Mouse (Mus musculus) gastrocnemius, postnatal 25 days (tissue): ENCODE measurements around the gene Add3. TPM values are rescaled to one million over a fixed set of nuclear protein-coding genes. Genes with fewer than 3 reads are reported as not detected.

Experiments
- DNase-seq: peaks from one replicate; pipeline ENCODE4 v3.0.0; 2022
- total RNA-seq, 2 experiments: library from RNA; stranded (reverse); gene quantifications; 1 replicate in 1 of 2; 2 replicates in 1 of 2; pipeline ENCODE4 v1.2.3; 2021

Gene Add3
- total RNA-seq, 2 experiments from 2014 or later: 21.4 to 24.3 TPM

DNA sequence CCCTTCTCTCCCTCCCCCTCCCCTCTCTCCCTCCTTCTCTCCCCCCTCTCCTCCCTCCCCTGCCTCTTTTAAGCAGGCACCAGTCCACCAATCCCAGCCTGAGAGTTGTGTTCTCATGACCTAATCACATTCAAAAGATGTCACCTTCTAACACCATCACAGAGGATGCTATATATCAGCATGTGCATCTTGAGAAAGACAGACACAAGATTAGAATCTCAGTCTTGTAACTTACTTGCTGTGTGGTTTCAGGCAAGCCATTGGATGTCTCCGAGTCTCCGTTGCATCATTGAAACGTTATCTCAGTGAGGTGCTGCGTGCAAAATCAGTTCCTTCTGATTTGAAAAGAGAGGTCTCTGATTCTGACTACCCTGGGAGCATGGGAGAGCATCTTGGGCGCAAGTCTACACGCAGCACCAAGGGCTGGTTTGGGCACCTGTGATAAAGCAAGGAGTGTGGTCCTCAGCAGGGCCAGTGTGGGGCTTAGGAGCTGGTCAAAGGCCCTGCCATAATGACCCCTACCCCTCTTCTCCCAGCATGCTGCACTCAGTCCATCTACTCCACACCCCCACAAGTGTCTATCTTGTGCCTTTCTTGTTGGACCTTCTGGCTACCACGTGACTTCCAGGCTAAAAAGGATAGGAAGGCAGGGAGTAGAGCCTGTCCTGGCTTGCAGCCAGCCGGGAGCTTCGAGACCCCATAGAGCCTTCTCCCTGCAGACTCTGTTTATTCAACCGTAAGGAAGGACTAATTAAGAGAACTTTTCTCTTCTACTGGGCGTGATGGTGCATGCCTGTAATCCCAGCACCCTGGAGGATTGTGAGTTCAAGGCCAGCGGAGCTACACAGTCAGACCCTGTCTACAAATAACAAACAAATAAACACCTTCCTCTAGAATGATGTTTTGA is 124.8 kb downstream of the Add3 start:
- DNase-seq: no peak

DNA sequence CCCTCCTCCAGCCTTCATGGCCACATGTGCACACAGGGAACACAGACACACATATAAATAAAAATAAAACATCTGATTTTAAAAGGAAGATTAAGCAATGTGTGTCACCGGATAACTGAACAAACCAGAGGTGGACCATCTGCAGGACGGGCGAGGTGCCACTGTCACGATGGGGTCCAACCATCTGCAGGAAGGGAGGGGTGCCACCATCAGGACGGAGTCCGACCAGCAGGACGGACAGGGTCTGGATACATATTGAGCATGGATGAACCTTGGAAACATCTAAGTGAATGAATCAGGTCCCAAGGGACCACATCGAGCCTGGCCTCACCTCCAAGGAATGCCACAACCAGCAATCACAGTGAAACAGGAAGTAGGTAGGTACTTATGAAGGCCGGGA is 127.1 kb downstream of the Add3 start:
- no peak for DNase-seq

DNA sequence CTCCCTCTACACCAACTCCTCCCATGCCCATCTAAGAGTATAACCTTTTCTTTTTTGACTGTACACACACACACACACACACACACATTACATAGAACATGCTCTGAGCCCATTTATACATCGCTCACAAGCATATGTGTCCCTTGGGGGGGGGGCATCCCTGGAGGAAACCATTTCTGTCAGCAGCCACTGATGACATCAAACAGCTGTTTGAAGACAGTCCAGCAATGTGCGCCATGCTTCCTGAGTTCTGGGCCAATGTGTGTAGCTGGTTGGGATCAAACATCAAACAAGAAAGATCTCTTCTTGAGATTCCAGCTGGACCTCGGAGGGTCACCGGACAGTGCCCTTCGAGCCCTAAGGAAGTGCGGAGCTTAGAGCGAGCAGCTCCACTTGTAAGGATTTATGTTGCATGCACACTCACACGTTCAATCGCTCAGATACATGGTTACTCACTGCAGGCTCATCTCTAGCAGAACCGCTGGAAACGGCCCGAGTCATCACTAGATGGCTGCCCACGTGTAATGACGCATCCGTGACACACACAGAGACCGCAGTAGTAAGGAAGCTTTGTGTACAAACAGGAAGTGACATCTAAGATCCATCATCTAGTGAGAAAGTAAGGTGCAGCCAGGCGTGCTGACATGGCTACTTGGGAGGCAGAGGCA is 132.9 kb downstream of the Add3 start:
- no peak for DNase-seq

DNA sequence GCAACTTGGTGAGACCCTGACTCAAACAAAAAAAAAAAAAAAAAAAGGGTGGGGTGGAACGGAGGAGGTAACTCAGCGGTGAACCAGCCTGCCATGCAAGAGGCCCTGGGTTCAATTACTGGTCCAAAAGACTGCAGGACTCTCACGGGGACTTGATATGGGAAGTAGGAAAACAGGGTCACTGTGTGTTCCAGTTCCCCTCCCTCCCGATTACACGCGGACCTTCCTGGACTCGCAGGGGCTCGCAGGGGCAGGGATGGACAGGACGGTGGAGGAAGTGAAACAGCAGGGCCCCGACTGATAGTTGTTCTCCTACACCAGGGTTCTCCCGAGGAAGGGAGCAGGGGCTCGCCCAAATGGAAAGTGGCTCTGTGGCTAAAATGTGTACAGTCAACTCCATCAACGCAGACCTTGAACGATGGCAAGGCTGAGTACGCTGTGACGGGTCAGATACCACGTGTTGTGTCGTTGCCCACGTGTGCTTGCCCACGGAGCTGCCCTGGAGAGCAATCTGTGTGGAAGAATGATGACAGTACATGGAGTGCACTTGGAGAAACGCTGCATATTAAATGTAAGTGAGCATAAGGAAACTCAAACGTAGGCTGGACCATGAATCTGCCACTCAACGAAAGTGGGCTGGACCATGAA is 133.7 kb downstream of the Add3 start:
- no peak for DNase-seq

DNA sequence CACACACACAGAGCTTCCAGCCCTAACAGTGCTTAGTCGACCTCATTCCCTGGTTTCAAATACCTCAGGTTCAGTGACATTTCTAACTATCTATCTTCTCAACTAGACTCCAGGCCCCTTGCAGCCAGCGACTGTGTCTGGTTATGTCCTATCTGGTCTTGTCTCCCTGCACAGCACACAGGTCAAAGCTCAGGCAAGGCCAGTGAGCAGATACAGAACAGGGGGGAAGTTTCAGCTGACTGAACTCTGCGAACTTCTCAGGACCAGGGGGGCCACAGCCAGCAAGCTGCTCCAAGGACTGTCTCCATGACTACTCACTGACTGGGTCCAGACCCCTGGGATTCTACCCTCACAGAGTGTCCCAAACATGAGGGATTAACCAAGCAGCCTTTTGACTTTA is 135.0 kb downstream of the Add3 start:
- no peak for DNase-seq

DNA sequence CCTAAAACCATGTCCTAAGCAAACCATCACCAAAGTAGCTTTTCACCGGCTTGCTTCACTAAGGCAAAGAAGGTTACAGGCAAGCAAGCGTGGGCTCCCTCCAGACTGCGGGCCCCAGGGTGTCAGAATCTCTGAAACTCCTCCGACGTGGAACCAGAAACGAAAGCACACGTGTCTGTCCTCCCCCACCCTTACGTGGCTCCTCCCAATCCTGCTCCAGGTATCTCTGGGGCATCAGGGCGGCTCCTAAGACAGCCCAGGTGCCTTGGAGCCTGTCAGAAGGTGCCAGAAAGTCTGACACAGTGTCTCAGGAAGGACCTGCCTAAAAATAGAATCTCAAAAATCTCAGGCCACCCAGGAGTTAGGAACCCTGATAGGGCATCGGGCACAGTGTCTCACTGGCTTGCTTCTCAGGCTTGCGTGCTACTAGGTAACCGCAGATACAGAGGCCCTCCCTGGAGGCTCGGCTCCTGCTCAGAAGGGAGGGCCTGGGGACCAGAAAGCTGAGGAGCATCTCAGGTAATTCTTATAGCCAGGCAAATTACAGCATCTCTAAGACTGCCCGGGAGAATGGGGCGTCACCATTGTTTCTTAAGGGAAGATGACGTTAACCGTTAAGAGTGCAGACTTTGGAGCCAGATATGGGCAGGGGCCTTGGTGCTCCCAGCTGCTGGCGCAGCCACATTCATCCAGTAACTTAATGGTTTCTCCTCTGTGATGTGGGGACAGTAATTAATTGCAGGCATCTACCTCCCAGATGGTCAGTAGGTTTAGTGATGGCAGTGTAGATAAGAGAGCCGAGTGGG is 136.9 kb downstream of the Add3 start:
- no peak for DNase-seq

DNA sequence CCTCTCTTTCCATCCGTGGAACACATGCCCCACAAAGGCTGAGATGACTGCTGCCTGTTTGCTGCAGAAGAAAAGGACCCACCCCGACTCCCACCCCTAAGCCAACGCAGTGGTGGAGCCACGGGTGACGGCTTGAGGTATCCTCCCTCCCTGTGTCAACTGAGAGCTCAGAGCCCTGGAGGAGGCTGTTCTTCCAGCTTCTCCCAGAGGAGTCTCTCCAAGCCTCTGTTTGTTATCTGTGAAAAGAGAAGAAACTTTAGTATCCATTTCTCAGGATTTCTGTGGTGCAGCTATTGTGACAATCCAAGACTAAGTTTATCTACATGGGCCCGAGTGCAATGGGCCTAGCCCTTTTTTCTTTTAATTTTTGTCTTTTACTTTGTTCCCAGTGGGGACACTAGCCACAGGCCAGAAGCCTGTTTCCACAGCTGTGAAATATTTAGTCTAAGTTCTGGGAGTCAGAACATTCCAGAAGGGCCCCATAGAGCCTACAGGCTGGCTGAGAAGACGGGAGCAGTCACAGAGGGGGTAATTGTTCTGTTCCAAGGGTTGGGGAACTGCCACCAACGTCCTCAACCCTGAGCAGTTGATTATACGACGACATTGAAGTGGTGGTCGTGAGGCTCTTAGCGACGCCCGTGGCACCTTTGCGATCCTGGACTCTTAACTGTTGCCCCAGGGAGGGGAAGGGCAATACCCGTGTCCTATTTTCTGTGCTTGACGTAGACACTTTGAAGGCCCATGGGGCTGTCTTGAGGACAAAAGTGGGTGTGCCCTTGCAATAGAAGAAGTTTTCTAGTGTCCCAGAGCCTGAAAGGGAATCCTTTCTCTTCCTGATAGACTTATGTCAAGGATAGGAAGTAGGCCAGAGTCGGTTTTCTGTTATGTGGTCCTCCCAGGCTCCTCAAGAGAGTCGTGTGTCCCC is 138.5 kb downstream of the Add3 start:
- DNase-seq: peak; percentile 36

DNA sequence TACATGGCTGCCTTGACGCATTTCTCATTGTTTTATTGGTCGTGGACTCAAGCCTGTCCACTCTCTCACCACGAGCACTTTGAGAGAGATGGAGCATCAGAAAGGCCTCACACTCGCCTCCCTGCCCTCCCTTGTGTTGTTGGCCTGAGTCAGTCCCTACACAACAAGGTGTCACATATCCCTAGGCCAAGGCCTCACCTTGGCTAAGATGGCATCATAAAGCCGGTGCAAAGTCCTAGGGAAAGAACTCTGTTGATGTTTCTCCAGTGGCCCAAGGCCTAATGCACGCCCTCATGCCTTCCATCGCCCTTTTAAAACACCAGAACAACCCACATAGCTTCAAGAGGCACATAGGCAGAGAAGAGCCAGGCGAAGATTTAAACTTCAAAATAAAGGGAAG is 140.0 kb downstream of the Add3 start:
- DNase-seq: no peak

DNA sequence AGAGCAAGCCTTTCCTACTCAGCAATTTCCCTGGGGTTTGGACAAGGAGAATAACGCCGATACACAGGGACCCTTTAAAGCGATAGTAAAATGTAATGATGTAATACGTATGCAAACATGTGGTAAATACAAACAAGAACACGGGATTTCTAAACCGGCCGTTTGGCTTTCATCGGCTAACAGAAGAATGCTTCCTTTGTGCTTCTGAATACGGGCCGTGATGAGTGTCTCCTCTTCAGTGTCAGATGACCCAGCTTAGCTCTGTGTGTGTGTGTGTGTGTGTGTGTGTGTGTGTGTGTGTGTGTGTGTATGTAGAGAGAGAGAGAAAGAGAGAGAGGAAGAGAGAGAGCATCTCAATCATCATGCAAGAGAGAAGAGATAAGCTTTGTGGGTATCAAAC is 142.3 kb downstream of the Add3 start:
- no peak for DNase-seq

DNA sequence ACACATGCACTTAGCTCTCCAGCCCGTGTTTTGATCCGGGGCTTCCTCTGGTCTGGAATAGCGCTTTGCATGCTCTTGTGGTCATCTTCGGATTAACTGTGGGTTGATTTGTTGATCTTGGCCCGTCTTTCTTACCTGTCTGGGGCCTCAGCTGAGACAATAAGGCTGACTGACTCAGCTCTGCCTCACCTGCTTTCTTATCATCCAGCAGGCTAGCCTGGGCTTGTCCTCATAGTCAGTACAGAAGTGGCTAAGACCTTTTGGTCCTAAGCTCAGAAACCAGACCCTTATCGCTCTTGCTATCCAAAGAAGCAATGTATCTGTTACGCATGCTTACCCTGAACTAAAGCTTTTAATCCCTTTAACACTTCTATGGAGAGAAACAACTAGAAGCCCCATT is 143.5 kb downstream of the Add3 start:
- DNase-seq: no peak

DNA sequence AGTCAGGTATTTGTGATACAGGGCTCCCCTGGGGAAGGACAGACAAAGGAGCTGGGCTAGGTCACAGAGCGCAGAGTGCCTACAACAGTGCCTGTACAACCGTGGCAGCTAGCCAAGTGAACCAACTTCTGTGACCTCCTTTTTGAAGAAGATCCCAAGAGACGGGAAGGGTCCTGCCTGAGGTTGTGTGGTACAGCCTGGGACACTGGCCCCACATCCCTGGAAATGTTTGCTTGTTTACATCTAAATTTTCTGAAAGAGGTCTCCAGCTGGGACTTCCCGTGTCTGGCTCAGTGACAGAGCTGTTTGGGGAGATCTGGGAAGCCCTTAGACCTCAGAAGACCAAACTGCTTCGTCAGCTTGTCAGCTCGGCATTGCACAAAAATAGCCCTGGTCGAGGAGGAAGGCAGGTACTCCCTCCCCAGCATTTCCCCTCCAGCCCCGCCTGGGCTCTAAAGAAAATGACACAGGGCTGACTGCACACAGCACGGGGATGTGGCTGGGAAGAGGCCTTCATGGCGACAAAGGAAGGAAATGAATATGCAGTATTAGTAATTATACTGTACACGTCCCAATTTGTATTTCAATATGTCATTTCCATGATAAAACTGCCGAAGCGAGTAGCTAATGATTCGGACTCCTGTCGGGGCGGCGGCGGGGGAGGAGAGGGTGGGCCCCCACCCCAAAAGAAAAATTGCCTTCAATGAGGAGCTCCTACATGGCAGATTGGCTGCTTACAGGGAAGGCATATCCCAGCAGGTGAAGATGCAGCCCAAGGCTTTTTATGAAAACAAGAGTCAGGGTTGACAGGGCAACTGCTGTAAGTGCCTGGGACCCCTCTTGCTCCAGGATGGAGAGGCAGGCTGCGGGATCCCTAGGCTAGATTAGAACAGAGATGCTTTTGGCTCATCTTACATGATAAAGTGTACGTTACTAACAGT is 144.3 kb downstream of the Add3 start:
- no peak for DNase-seq

DNA sequence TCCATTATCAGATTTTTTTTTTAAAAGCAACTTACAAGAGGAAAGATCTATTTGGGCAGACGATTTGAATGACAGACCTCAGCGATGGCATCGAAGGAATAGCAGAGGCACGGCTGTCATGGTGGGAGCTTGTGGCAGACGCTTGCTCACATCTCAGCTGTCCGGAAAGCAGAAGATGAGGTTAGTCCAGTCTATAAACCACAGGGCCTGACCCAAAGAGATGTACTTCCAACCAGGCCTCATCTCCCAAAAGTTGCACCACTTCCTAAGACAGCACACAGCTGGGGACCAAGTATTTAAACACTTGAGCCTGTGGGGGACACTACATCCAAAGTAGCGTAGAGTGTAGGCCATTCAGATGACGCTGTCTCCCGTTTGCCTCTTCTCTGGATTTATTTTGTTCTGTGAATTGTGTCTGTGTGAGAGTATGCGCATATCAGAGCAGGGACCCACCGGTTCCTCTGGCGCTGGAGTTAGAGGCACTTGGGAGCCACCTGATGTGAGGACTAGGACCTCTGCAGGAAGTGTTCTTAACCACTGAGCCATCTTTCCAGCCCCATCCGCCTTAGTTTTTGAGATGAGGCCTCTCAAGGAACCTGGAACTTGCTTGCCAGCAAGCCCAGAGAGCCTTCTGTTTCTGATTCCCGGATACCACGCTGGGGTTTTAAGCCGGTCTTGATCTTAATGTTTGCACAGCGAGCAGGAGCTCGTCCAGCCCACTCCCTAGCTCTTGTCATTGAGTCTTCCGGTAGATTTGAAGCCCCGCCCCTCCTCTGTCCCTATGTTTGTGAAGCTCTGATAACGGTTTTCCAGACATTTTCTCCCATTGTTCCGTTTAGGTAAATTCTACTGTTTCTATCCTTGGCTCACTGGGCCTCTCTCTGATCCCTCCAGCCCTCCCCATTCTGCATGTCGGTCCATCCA is 156.3 kb downstream of the Add3 start:
- no peak for DNase-seq

Other genes starting within 250 kb of the Add3 start
- gene Xpnpep1, start 100.2 kb upstream of the Add3 start, total RNA-seq: 10 to 100 TPM; 52.6 to 57.3 TPM
- 10 to 100 TPM; 37.8 to 39.1 TPM for gene Mxi1, start 170.1 kb downstream of the Add3 start, total RNA-seq
- not detected for gene Gm10197, start 231.3 kb downstream of the Add3 start, total RNA-seq